Mouse (Mus musculus) brain, embryonic 18.5 days (tissue): Measurements from ENCODE around the gene Dclk3.

Source experiments
- DNase-seq: peaks from one replicate; pipeline ENCODE4 v3.0.0-alpha.2; 2012; ENCODE audit warnings: low read depth, low spot score

Dclk3 gene

GRCm38 (mm10) chr9:111438904-111439835, at the start of gene Dclk3:
Dclk3 (plus strand) TSS chr9:111439081.
- DNase-seq: no peak

GRCm38 (mm10) chr9:111390016-111390415, 48.9 kb upstream of the Dclk3 start:
- DNase-seq: no peak

- no peak for DNase-seq
Observed at GRCm38 (mm10) chr9:111391036-111391435, 47.8 kb upstream of the Dclk3 start.

- no peak for DNase-seq
Observed at GRCm38 (mm10) chr9:111391926-111392442, 46.9 kb upstream of the Dclk3 start.

GRCm38 (mm10) chr9:111395265-111395664, 43.6 kb upstream of the Dclk3 start:
- DNase-seq: no peak

- no peak for DNase-seq
Observed at GRCm38 (mm10) chr9:111398059-111398458, 40.8 kb upstream of the Dclk3 start.

- no peak for DNase-seq
Observed at GRCm38 (mm10) chr9:111400089-111400488, 38.8 kb upstream of the Dclk3 start.

GRCm38 (mm10) chr9:111403159-111403558, 35.7 kb upstream of the Dclk3 start:
- DNase-seq: no peak

GRCm38 (mm10) chr9:111404346-111405079, 34.4 kb upstream of the Dclk3 start:
- DNase-seq: no peak

- no peak for DNase-seq
Observed at GRCm38 (mm10) chr9:111405080-111405428, 33.8 kb upstream of the Dclk3 start.

GRCm38 (mm10) chr9:111408012-111408411, 30.9 kb upstream of the Dclk3 start:
- no peak for DNase-seq

- no peak for DNase-seq
Observed at GRCm38 (mm10) chr9:111408427-111408826, 30.5 kb upstream of the Dclk3 start.

- no peak for DNase-seq
Observed at GRCm38 (mm10) chr9:111412471-111413160, 26.3 kb upstream of the Dclk3 start.

- DNase-seq: no peak
Observed at GRCm38 (mm10) chr9:111421862-111422261, 17.0 kb upstream of the Dclk3 start.

GRCm38 (mm10) chr9:111422567-111422966, 16.3 kb upstream of the Dclk3 start:
- DNase-seq: no peak

- DNase-seq: no peak
Observed at GRCm38 (mm10) chr9:111425113-111425512, 13.8 kb upstream of the Dclk3 start.

- no peak for DNase-seq
Observed at GRCm38 (mm10) chr9:111425952-111426351, 12.9 kb upstream of the Dclk3 start.

GRCm38 (mm10) chr9:111427891-111428555, 10.9 kb upstream of the Dclk3 start:
- DNase-seq: no peak

- DNase-seq: no peak
Observed at GRCm38 (mm10) chr9:111428698-111429362, 10.1 kb upstream of the Dclk3 start.

GRCm38 (mm10) chr9:111429363-111429750, 9.5 kb upstream of the Dclk3 start:
- no peak for DNase-seq

- DNase-seq: no peak
Observed at GRCm38 (mm10) chr9:111435429-111435828, 3.5 kb upstream of the Dclk3 start.
